Mouse (Mus musculus) midbrain, embryonic 12.5 days (tissue): ENCODE measurements around the gene Omp. TPM values are rescaled to one million over a fixed set of nuclear protein-coding genes. Genes with fewer than 3 reads are reported as not detected.

Experiments
- ATAC-seq: fragments of 200-750 bp; cut with Nextera tagmentation; 2 replicates; pipeline ENCODE4 v1.8.0; 2017; ENCODE audit warnings: low read depth, moderate TSS enrichment, moderate library complexity; ENCODE audit not compliant: low FRiP score
- H3K27ac ChIP-seq: fragments of 300-500 bp; sonication (generic); replicated peaks from 2 replicates; pipeline ENCODE4 v1.5.1; 2016; ENCODE audit warnings: mild to moderate bottlenecking
- H3K27me3 ChIP-seq: fragments of 300-500 bp; sonication (generic); 2 replicates; pipeline ENCODE4 v1.6.1; 2016; ENCODE audit warnings: mild to moderate bottlenecking
- H3K36me3 ChIP-seq: fragments of 300-500 bp; sonication (generic); 2 replicates; pipeline ENCODE4 v1.6.1; 2016
- H3K4me1 ChIP-seq: fragments of 300-500 bp; sonication (generic); 2 replicates; pipeline ENCODE4 v1.6.1; 2016
- H3K4me2 ChIP-seq: fragments of 300-500 bp; sonication (generic); replicated peaks from 2 replicates; pipeline ENCODE4 v1.6.1; 2016; ENCODE audit warnings: mild to moderate bottlenecking, moderate library complexity
- H3K4me3 ChIP-seq: fragments of 300-500 bp; sonication (generic); 2 replicates; pipeline ENCODE4 v1.5.1; 2016; ENCODE audit warnings: mild to moderate bottlenecking
- H3K9ac ChIP-seq: fragments of 300-500 bp; sonication (generic); replicated peaks from 2 replicates; pipeline ENCODE4 v1.6.1; 2016; ENCODE audit warnings: mild to moderate bottlenecking, moderate library complexity
- H3K9me3 ChIP-seq: fragments of 300-500 bp; sonication (generic); 2 replicates; pipeline ENCODE4 v1.6.1; 2016; ENCODE audit warnings: mild to moderate bottlenecking
- WGBS: fragments of 180-500 bp; shearing (Covaris S2); methylation state at CpG from one replicate; pipeline ENCODE4 v1.1.7; 2016; 5-methylcytosine and 5-hydroxymethylcytosine counted together
- polyA plus RNA-seq: library from polyadenylated mRNA; unstranded; fragments of >200 nt; fragmentation: Nextera tagmentation; extraction: Ambion mirVana; gene quantifications from 2 replicates; pipeline ENCODE4 v1.2.1, GENCODE M21; 2016

The Omp gene
- polyA plus RNA-seq, 1 experiment from 2014 or later: not detected

- Histone ChIP-seq H3K4me2 (no peak overlapping the region), H3K4me3 (no peak overlapping the region), H3K36me3 (no peaks in the 10 kb centered on the region), H3K27me3 (no peaks in the 10 kb centered on the region), H3K9me3 (no peaks in the 10 kb centered on the region), H3K9ac (no peak overlapping the region), H3K4me1 (peaks cover 16% of the 10 kb centered on the region), H3K27ac (no peak overlapping the region)
- no peak for ATAC-seq
- WGBS: 46% methylated on average over 5 of the region's 5 CpGs
Observed at GRCm38 (mm10) chr7:98150525-98150924, 5.2 kb upstream of the Omp start.

GRCm38 (mm10) chr7:98149802-98150201, 4.5 kb upstream of the Omp start:
- WGBS: 11% methylated on average over 3 of the region's 3 CpGs
- Histone ChIP-seq H3K27ac (0 out of 2 replicates have a peak overlapping the region, but pooled peaks have one; percentile 44), H3K4me1 (peaks cover 16% of the 10 kb centered on the region)

GRCm38 (mm10) chr7:98148721-98149407, 3.6 kb upstream of the Omp start:
- H3K9me3 ChIP-seq: no peaks in the 10 kb centered on the region
- no peak overlapping the region for H3K27ac ChIP-seq
- no peak overlapping the region for H3K9ac ChIP-seq
- peaks cover 16% of the 10 kb centered on the region for H3K4me1 ChIP-seq
- H3K36me3 ChIP-seq: no peaks in the 10 kb centered on the region
- H3K4me2 ChIP-seq: no peak overlapping the region
- 68% methylated on average over 9 of the region's 10 CpGs for WGBS
- ATAC-seq: no peak
- no peak overlapping the region for H3K4me3 ChIP-seq
- peaks cover under 1% of the 10 kb centered on the region; the same call in 1 of the 2 replicates for H3K27me3 ChIP-seq

More at GRCm38 (mm10) chr7:98149802-98150201, 4.5 kb upstream of the Omp start:
- H3K4me3 ChIP-seq: no peak overlapping the region
- H3K4me2 ChIP-seq: no peak overlapping the region
- H3K27me3 ChIP-seq: no peaks in the 10 kb centered on the region
- no peak overlapping the region for H3K9ac ChIP-seq
- no peaks in the 10 kb centered on the region for H3K9me3 ChIP-seq
- no peaks in the 10 kb centered on the region for H3K36me3 ChIP-seq
- ATAC-seq: peak; percentile 38; the same call in 1 of the 2 replicates

- Histone ChIP-seq H3K9me3 (no peaks in the 10 kb centered on the region), H3K9ac (no peak overlapping the region; the same call in 1 of the 2 replicates), H3K27ac (no peak overlapping the region), H3K4me3 (no peak overlapping the region), H3K4me1 (peaks cover 17% of the 10 kb centered on the region), H3K27me3 (peaks cover 4% of the 10 kb centered on the region; the same call in 1 of the 2 replicates), H3K36me3 (no peaks in the 10 kb centered on the region), H3K4me2 (no peak overlapping the region)
- no peak for ATAC-seq
- WGBS: 64% methylated on average over 8 of the region's 8 CpGs
Observed at GRCm38 (mm10) chr7:98147766-98148165, 2.5 kb upstream of the Omp start.

- no peaks in the 10 kb centered on the region for H3K9me3 ChIP-seq
- ATAC-seq: no peak
- no peak overlapping the region for H3K4me3 ChIP-seq
- H3K4me1 ChIP-seq: peaks cover 19% of the 10 kb centered on the region
- H3K9ac ChIP-seq: no peak overlapping the region
- no peak overlapping the region for H3K4me2 ChIP-seq
- H3K27ac ChIP-seq: no peak overlapping the region
- 85% methylated on average over 8 of the region's 8 CpGs for WGBS
- H3K36me3 ChIP-seq: no peaks in the 10 kb centered on the region
- peaks cover 4% of the 10 kb centered on the region; the same call in 1 of the 2 replicates for H3K27me3 ChIP-seq
Observed at GRCm38 (mm10) chr7:98146447-98146845, 1.1 kb upstream of the Omp start.

GRCm38 (mm10) chr7:98145842-98146446, 642 bp upstream of the Omp start:
- no peak overlapping the region for H3K4me3 ChIP-seq
- no peak for ATAC-seq
- H3K27ac ChIP-seq: no peak overlapping the region
- peaks cover 4% of the 10 kb centered on the region; the same call in 1 of the 2 replicates for H3K27me3 ChIP-seq
- H3K4me1 ChIP-seq: peaks cover 19% of the 10 kb centered on the region
- H3K9ac ChIP-seq: no peak overlapping the region
- H3K9me3 ChIP-seq: no peaks in the 10 kb centered on the region
- WGBS: 83% methylated on average over 11 of the region's 12 CpGs
- no peaks in the 10 kb centered on the region for H3K36me3 ChIP-seq
- no peak overlapping the region for H3K4me2 ChIP-seq

- Histone ChIP-seq H3K4me2 (no peak overlapping the region), H3K4me3 (no peak overlapping the region), H3K4me1 (peaks cover 3% of the 10 kb centered on the region; the same call in 1 of the 2 replicates), H3K9me3 (no peaks in the 10 kb centered on the region), H3K27ac (no peak overlapping the region), H3K27me3 (peaks cover 4% of the 10 kb centered on the region; the same call in 1 of the 2 replicates), H3K9ac (no peak overlapping the region), H3K36me3 (no peaks in the 10 kb centered on the region)
- WGBS: 61% methylated on average over 3 of the region's 3 CpGs
- ATAC-seq: no peak
Observed at GRCm38 (mm10) chr7:98142648-98143047, 2.7 kb downstream of the Omp start.

- no peak overlapping the region for H3K4me3 ChIP-seq
- H3K27me3 ChIP-seq: peaks cover 4% of the 10 kb centered on the region; the same call in 1 of the 2 replicates
- no peaks in the 10 kb centered on the region for H3K9me3 ChIP-seq
- H3K27ac ChIP-seq: no peak overlapping the region
- peaks cover 3% of the 10 kb centered on the region; the same call in 1 of the 2 replicates for H3K4me1 ChIP-seq
- ATAC-seq: no peak
- H3K9ac ChIP-seq: no peak overlapping the region
- H3K4me2 ChIP-seq: no peak overlapping the region
- H3K36me3 ChIP-seq: no peaks in the 10 kb centered on the region
- WGBS: 28% methylated on average over 8 of the region's 8 CpGs
Observed at GRCm38 (mm10) chr7:98142247-98142646, 3.1 kb downstream of the Omp start.

- ATAC-seq: no peak
- no peaks in the 10 kb centered on the region for H3K9me3 ChIP-seq
- 57% methylated on average over 3 of the region's 3 CpGs for WGBS
Observed at GRCm38 (mm10) chr7:98141206-98141605, 4.1 kb downstream of the Omp start.

GRCm38 (mm10) chr7:98140597-98140996, 4.7 kb downstream of the Omp start:
- H3K9ac ChIP-seq: no peak overlapping the region
- H3K36me3 ChIP-seq: no peaks in the 10 kb centered on the region
- peaks cover 3% of the 10 kb centered on the region; the same call in 1 of the 2 replicates for H3K4me1 ChIP-seq
- no peak overlapping the region for H3K27ac ChIP-seq
- no peak for ATAC-seq
- H3K9me3 ChIP-seq: no peaks in the 10 kb centered on the region
- 60% methylated on average over 2 of the region's 2 CpGs for WGBS
- H3K27me3 ChIP-seq: peaks cover 4% of the 10 kb centered on the region; the same call in 1 of the 2 replicates
- no peak overlapping the region for H3K4me2 ChIP-seq
- H3K4me3 ChIP-seq: no peak overlapping the region

More at GRCm38 (mm10) chr7:98141206-98141605, 4.1 kb downstream of the Omp start:
- no peak overlapping the region for H3K4me2 ChIP-seq
- H3K4me1 ChIP-seq: peaks cover 3% of the 10 kb centered on the region; the same call in 1 of the 2 replicates
- no peak overlapping the region for H3K27ac ChIP-seq
- peaks cover 4% of the 10 kb centered on the region; the same call in 1 of the 2 replicates for H3K27me3 ChIP-seq
- no peak overlapping the region for H3K4me3 ChIP-seq
- no peaks in the 10 kb centered on the region for H3K36me3 ChIP-seq
- H3K9ac ChIP-seq: no peak overlapping the region

GRCm38 (mm10) chr7:98139216-98139615, 6.1 kb downstream of the Omp start:
- Histone ChIP-seq H3K4me3 (no peak overlapping the region), H3K9ac (no peak overlapping the region), H3K36me3 (no peaks in the 10 kb centered on the region), H3K4me2 (no peak overlapping the region), H3K4me1 (peaks cover 3% of the 10 kb centered on the region; the same call in 1 of the 2 replicates), H3K27ac (no peak overlapping the region), H3K9me3 (no peaks in the 10 kb centered on the region), H3K27me3 (peaks cover 4% of the 10 kb centered on the region; the same call in 1 of the 2 replicates)
- ATAC-seq: no peak
- WGBS: 19% methylated on average over 9 of the region's 9 CpGs

- 93% methylated on average over 2 of the region's 2 CpGs for WGBS
- H3K36me3 ChIP-seq: no peaks in the 10 kb centered on the region
- H3K4me2 ChIP-seq: no peak overlapping the region
- H3K27ac ChIP-seq: no peak overlapping the region
- no peaks in the 10 kb centered on the region for H3K9me3 ChIP-seq
- peaks cover 3% of the 10 kb centered on the region; the same call in 1 of the 2 replicates for H3K4me1 ChIP-seq
- no peak overlapping the region for H3K4me3 ChIP-seq
- no peak for ATAC-seq
- no peaks in the 10 kb centered on the region for H3K27me3 ChIP-seq
- no peak overlapping the region for H3K9ac ChIP-seq
Observed at GRCm38 (mm10) chr7:98137995-98138394, 7.3 kb downstream of the Omp start.
